Mouse (Mus musculus) retina, adult 2 months (tissue): ENCODE measurements at regions not wholly inside any gene's neighbourhood (a gene's known extent, or its start where the extent isn't known, plus 50 kb on each side); places are given as distances from the start of the nearest gene placed in this dataset.
A peak's percentile ranks its signal among the peaks of the same experiment; 100 is the strongest.

Experiments used
- DNase-seq: peaks from one replicate; pipeline ENCODE4 v3.0.0-alpha.2; 2012; ENCODE audit warnings: low read depth, low spot score

GRCm38 (mm10) chr2:56025059-56025458, 589.3 kb downstream of the Kcnj3 start:
- peak; percentile 8 for DNase-seq

GRCm38 (mm10) chr2:56028958-56029357, 593.2 kb downstream of the Kcnj3 start:
- no peak for DNase-seq
